Mouse (Mus musculus) hindbrain, embryonic 12.5 days (tissue): ENCODE measurements at regions not wholly inside any gene's neighbourhood (a gene's known extent, or its start where the extent isn't known, plus 50 kb on each side); places are given as distances from the start of the nearest gene placed in this dataset.

Experiments used
- ATAC-seq: fragments of 200-750 bp; cut with Nextera tagmentation; 2 replicates; pipeline ENCODE4 v1.8.0; 2017; ENCODE audit warnings: moderate TSS enrichment; ENCODE audit not compliant: low FRiP score
- H3K27ac ChIP-seq: fragments of 300-500 bp; sonication (generic); 2 replicates; pipeline ENCODE4 v1.5.1; 2016; ENCODE audit warnings: mild to moderate bottlenecking
- H3K27me3 ChIP-seq: fragments of 300-500 bp; sonication (generic); 2 replicates; pipeline ENCODE4 v1.6.1; 2016; ENCODE audit warnings: mild to moderate bottlenecking
- H3K36me3 ChIP-seq: fragments of 300-500 bp; sonication (generic); 2 replicates; pipeline ENCODE4 v1.6.1; 2016; ENCODE audit warnings: mild to moderate bottlenecking
- H3K4me1 ChIP-seq: fragments of 300-500 bp; sonication (generic); 2 replicates; pipeline ENCODE4 v1.6.1; 2016
- H3K4me2 ChIP-seq: fragments of 300-500 bp; sonication (generic); replicated peaks from 2 replicates; pipeline ENCODE4 v1.6.1; 2016; ENCODE audit warnings: mild to moderate bottlenecking
- H3K4me3 ChIP-seq: fragments of 300-500 bp; sonication (generic); 2 replicates; pipeline ENCODE4 v1.5.1; 2016; ENCODE audit warnings: mild to moderate bottlenecking
- H3K9ac ChIP-seq: fragments of 300-500 bp; sonication (generic); 2 replicates; pipeline ENCODE4 v1.6.1; 2016; ENCODE audit warnings: mild to moderate bottlenecking, moderate library complexity
- H3K9me3 ChIP-seq: fragments of 300-500 bp; sonication (generic); replicated peaks from 2 replicates; pipeline ENCODE4 v1.6.1; 2016; ENCODE audit warnings: mild to moderate bottlenecking
- WGBS: fragments of 180-500 bp; shearing (Covaris S2); methylation state at CpG from one replicate; pipeline ENCODE4 v1.1.7; 2016; 5-methylcytosine and 5-hydroxymethylcytosine counted together

GRCm38 (mm10) chr11:55974224-55974875, 66.5 kb downstream of the Nmur2 start:
- H3K4me1 ChIP-seq = peaks cover 5% of the 10 kb centered on the region
- WGBS = 51% methylated on average over 10 of the region's 10 CpGs
- H3K9ac ChIP-seq = no peak overlapping the region
- no peaks in the 10 kb centered on the region for H3K27me3 ChIP-seq
- no peak overlapping the region for H3K4me3 ChIP-seq
- H3K27ac ChIP-seq = peak overlapping the region; percentile 52
- peak; percentile 75 for ATAC-seq
- no peaks in the 10 kb centered on the region for H3K9me3 ChIP-seq
- no peak overlapping the region for H3K4me2 ChIP-seq
- no peaks in the 10 kb centered on the region for H3K36me3 ChIP-seq

- Histone ChIP-seq H3K4me3 (no peak overlapping the region), H3K27me3 (no peaks in the 10 kb centered on the region), H3K36me3 (no peaks in the 10 kb centered on the region), H3K4me2 (no peak overlapping the region), H3K9me3 (no peaks in the 10 kb centered on the region), H3K27ac (no peak overlapping the region), H3K4me1 (no peaks in the 10 kb centered on the region), H3K9ac (no peak overlapping the region)
- ATAC-seq = no peak
Measured at GRCm38 (mm10) chr11:55966580-55966979, 74.2 kb downstream of the Nmur2 start.

- no peak overlapping the region for H3K4me3 ChIP-seq
- 9% methylated on average over 1 of the region's 1 CpGs for WGBS
- no peak overlapping the region for H3K4me2 ChIP-seq
- no peaks in the 10 kb centered on the region for H3K27me3 ChIP-seq
- H3K36me3 ChIP-seq = no peaks in the 10 kb centered on the region
- no peaks in the 10 kb centered on the region for H3K9me3 ChIP-seq
- H3K9ac ChIP-seq = no peak overlapping the region
- no peak for ATAC-seq
- H3K4me1 ChIP-seq = peaks cover 5% of the 10 kb centered on the region
- no peak overlapping the region for H3K27ac ChIP-seq
Measured at GRCm38 (mm10) chr11:55958372-55958771, 82.4 kb downstream of the Nmur2 start.

GRCm38 (mm10) chr11:55957355-55957754, 83.5 kb downstream of the Nmur2 start:
- no peaks in the 10 kb centered on the region for H3K27me3 ChIP-seq
- H3K9me3 ChIP-seq = no peaks in the 10 kb centered on the region
- no peak overlapping the region for H3K9ac ChIP-seq
- 50% methylated on average over 2 of the region's 2 CpGs for WGBS
- H3K4me2 ChIP-seq = no peak overlapping the region
- peaks cover 5% of the 10 kb centered on the region for H3K4me1 ChIP-seq
- no peak overlapping the region for H3K4me3 ChIP-seq
- no peak for ATAC-seq
- H3K27ac ChIP-seq = no peak overlapping the region
- H3K36me3 ChIP-seq = no peaks in the 10 kb centered on the region

- Histone ChIP-seq H3K4me2 (no peak overlapping the region), H3K4me1 (peaks cover 5% of the 10 kb centered on the region), H3K4me3 (no peak overlapping the region), H3K36me3 (no peaks in the 10 kb centered on the region), H3K27ac (no peak overlapping the region), H3K9ac (no peak overlapping the region), H3K9me3 (no peaks in the 10 kb centered on the region), H3K27me3 (no peaks in the 10 kb centered on the region)
- ATAC-seq = no peak
- WGBS = 8% methylated on average over 2 of the region's 2 CpGs
Measured at GRCm38 (mm10) chr11:55953696-55954095, 87.1 kb downstream of the Nmur2 start.

- Histone ChIP-seq H3K4me1 (peaks cover 10% of the 10 kb centered on the region), H3K4me3 (no peak overlapping the region), H3K27ac (no peak overlapping the region), H3K4me2 (no peak overlapping the region), H3K9ac (no peak overlapping the region), H3K36me3 (no peaks in the 10 kb centered on the region), H3K27me3 (no peaks in the 10 kb centered on the region), H3K9me3 (no peaks in the 10 kb centered on the region)
- WGBS = 79% methylated on average over 3 of the region's 3 CpGs
- no peak for ATAC-seq
Measured at GRCm38 (mm10) chr11:55949596-55949995, 91.2 kb downstream of the Nmur2 start.

GRCm38 (mm10) chr11:55946629-55947240, 94.1 kb downstream of the Nmur2 start:
- H3K4me1 ChIP-seq = peaks cover 5% of the 10 kb centered on the region; the same call in 1 of the 2 replicates
- no peak overlapping the region for H3K9ac ChIP-seq
- WGBS = 27% methylated on average over 9 of the region's 9 CpGs
- no peak overlapping the region for H3K4me3 ChIP-seq
- H3K36me3 ChIP-seq = no peaks in the 10 kb centered on the region
- no peak for ATAC-seq
- no peak overlapping the region for H3K27ac ChIP-seq
- H3K27me3 ChIP-seq = no peaks in the 10 kb centered on the region
- H3K4me2 ChIP-seq = no peak overlapping the region
- H3K9me3 ChIP-seq = no peaks in the 10 kb centered on the region

GRCm38 (mm10) chr11:55946028-55946427, 94.8 kb downstream of the Nmur2 start:
- no peak overlapping the region for H3K27ac ChIP-seq
- no peak overlapping the region for H3K4me2 ChIP-seq
- no peak overlapping the region for H3K9ac ChIP-seq
- no peak for ATAC-seq
- peaks cover 5% of the 10 kb centered on the region; the same call in 1 of the 2 replicates for H3K4me1 ChIP-seq
- no peaks in the 10 kb centered on the region for H3K9me3 ChIP-seq
- H3K4me3 ChIP-seq = no peak overlapping the region
- H3K27me3 ChIP-seq = no peaks in the 10 kb centered on the region
- WGBS = 61% methylated on average over 3 of the region's 3 CpGs
- H3K36me3 ChIP-seq = no peaks in the 10 kb centered on the region

GRCm38 (mm10) chr11:55939983-55940382, 100.8 kb downstream of the Nmur2 start:
- H3K9ac ChIP-seq = no peak overlapping the region
- H3K36me3 ChIP-seq = no peaks in the 10 kb centered on the region
- H3K9me3 ChIP-seq = no peaks in the 10 kb centered on the region
- no peaks in the 10 kb centered on the region for H3K27me3 ChIP-seq
- H3K4me1 ChIP-seq = no peaks in the 10 kb centered on the region
- H3K27ac ChIP-seq = no peak overlapping the region
- 86% methylated on average over 2 of the region's 2 CpGs for WGBS
- H3K4me2 ChIP-seq = no peak overlapping the region
- no peak for ATAC-seq
- no peak overlapping the region for H3K4me3 ChIP-seq

- WGBS = 76% methylated on average over 5 of the region's 5 CpGs
- Histone ChIP-seq H3K9me3 (no peaks in the 10 kb centered on the region), H3K9ac (no peak overlapping the region), H3K27ac (no peak overlapping the region), H3K27me3 (no peaks in the 10 kb centered on the region), H3K4me3 (no peak overlapping the region), H3K36me3 (no peaks in the 10 kb centered on the region), H3K4me1 (no peaks in the 10 kb centered on the region), H3K4me2 (no peak overlapping the region)
- no peak for ATAC-seq
Measured at GRCm38 (mm10) chr11:55926366-55926765, 114.4 kb downstream of the Nmur2 start.

GRCm38 (mm10) chr11:55919066-55919465, 121.7 kb downstream of the Nmur2 start:
- Histone ChIP-seq H3K4me3 (no peak overlapping the region), H3K4me1 (no peaks in the 10 kb centered on the region; the same call in 1 of the 2 replicates), H3K4me2 (no peak overlapping the region), H3K27ac (no peak overlapping the region), H3K36me3 (no peaks in the 10 kb centered on the region), H3K27me3 (no peaks in the 10 kb centered on the region), H3K9ac (no peak overlapping the region), H3K9me3 (no peaks in the 10 kb centered on the region)
- 63% methylated on average over 3 of the region's 3 CpGs for WGBS
- ATAC-seq = no peak

GRCm38 (mm10) chr11:55918411-55918810, 122.4 kb downstream of the Nmur2 start:
- Histone ChIP-seq H3K27me3 (no peaks in the 10 kb centered on the region), H3K27ac (no peak overlapping the region), H3K4me1 (no peaks in the 10 kb centered on the region; the same call in 1 of the 2 replicates), H3K4me2 (no peak overlapping the region), H3K36me3 (no peaks in the 10 kb centered on the region), H3K4me3 (no peak overlapping the region), H3K9ac (no peak overlapping the region), H3K9me3 (no peaks in the 10 kb centered on the region)
- no peak for ATAC-seq
- WGBS = 89% methylated on average over 5 of the region's 5 CpGs

GRCm38 (mm10) chr11:55897506-55897905, 143.3 kb downstream of the Nmur2 start:
- Histone ChIP-seq H3K4me2 (no peak overlapping the region), H3K27ac (no peak overlapping the region), H3K4me1 (no peaks in the 10 kb centered on the region), H3K36me3 (no peaks in the 10 kb centered on the region), H3K9ac (no peak overlapping the region), H3K9me3 (no peaks in the 10 kb centered on the region), H3K4me3 (no peak overlapping the region), H3K27me3 (no peaks in the 10 kb centered on the region)
- no peak for ATAC-seq
- 20% methylated on average over 6 of the region's 6 CpGs for WGBS
